In the genomic region with DNA sequence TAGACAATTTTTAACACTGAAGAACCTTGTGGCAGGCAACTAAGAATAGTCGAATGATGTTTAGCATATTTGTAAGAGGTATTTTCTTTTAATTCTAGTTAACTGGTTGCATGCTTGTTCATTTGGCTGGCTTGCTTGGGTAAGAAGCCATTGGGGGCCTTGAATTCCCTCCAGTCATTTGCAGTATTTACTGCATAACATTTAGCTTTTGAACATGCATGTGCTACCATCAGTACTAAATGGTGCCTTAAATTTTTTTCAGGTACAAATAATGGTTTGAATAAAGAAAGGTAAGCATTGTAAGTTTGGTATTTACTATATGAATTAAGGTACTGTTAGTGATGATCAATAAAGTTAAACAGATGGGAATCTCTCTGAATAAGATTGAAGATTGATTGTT, we compare ENCODE assay signal across 8 mouse cellular contexts. TPM values are rescaled to one million over a fixed set of nuclear protein-coding genes. Genes with fewer than 3 reads are reported as not detected.
A peak's percentile ranks its signal among the peaks of the same experiment; 100 is the strongest.
DNase-seq lines count a peak whose midpoint lies in the region; ATAC-seq and TF ChIP-seq lines count a peak whose summit lies in the region.

No protein-coding gene starts in this region.

- H3K27ac ChIP-seq in forebrain, embryonic 16.5 days (ENCODE audit: low read length): no peak overlapping the region
- H3K27ac ChIP-seq in liver, embryonic 15.5 days (replicated peaks): peak overlapping the region; percentile 98

- peaks cover 18% of the 10 kb centered on the region for H3K4me1 ChIP-seq in E14TG2a.4 (replicated peaks; ENCODE audit: low read depth, low read length)
- peaks cover 23% of the 10 kb centered on the region for H3K4me1 ChIP-seq in forebrain, embryonic 16.5 days (replicated peaks; ENCODE audit: control insufficient read depth, insufficient read depth, low read length)
- peaks cover 50% of the 10 kb centered on the region for H3K4me1 ChIP-seq in liver, embryonic 15.5 days (replicated peaks)

- ATAC-seq in forebrain, embryonic 16.5 days: no peak
- ATAC-seq in liver, embryonic 15.5 days (ENCODE audit: insufficient read depth): no peak

- H3K27me3 ChIP-seq in E14TG2a.4 (ENCODE audit: insufficient read depth, low read length): no peaks in the 10 kb centered on the region
- H3K27me3 ChIP-seq in forebrain, embryonic 16.5 days (replicated peaks; ENCODE audit: control insufficient read depth, insufficient read depth, low read length): no peaks in the 10 kb centered on the region
- no peaks in the 10 kb centered on the region for H3K27me3 ChIP-seq in liver, embryonic 15.5 days

- peak; percentile 36 for DNase-seq in embryo, embryonic 10.5 days (ENCODE audit: low spot score)
- no peak for DNase-seq in embryo, embryonic 10 days (ENCODE audit: low spot score)
- DNase-seq in adrenal gland, adult 18-20 months (ENCODE audit: low spot score in 2 of 2): no peak
- no peak for DNase-seq in layer of hippocampus, adult 9-10 months (ENCODE audit: low spot score)
- DNase-seq in thymus, postnatal 10 days (ENCODE audit: low spot score in 2 of 2): no peak

- H3K4me2 ChIP-seq in forebrain, embryonic 16.5 days (ENCODE audit: low read length): peak overlapping the region; percentile 95
- peak overlapping the region; percentile 85 for H3K4me2 ChIP-seq in liver, embryonic 15.5 days

- no peaks in the 10 kb centered on the region for H3K9me3 ChIP-seq in E14TG2a.4 (ENCODE audit: low read length)
- H3K9me3 ChIP-seq in forebrain, embryonic 16.5 days (ENCODE audit: control insufficient read depth, low read length): no peaks in the 10 kb centered on the region
- no peaks in the 10 kb centered on the region for H3K9me3 ChIP-seq in liver, embryonic 15.5 days (replicated peaks)

- WGBS in forebrain, embryonic 16.5 days: 4% methylated on average over 1 of the region's 1 CpGs
- 2% methylated on average over 1 of the region's 1 CpGs for WGBS in liver, embryonic 15.5 days (ENCODE audit: insufficient replicate concordance)

- TF ChIP-seq CTCF in E14TG2a.4 (conservative IDR thresholded peaks at IDR 0.05; ENCODE audit: low read length): no peak

- H3K9ac ChIP-seq in forebrain, embryonic 16.5 days (replicated peaks; ENCODE audit: low read depth, low read length): peak overlapping the region; percentile 91
- H3K9ac ChIP-seq in liver, embryonic 15.5 days: peak overlapping the region; percentile 81

- peaks cover 56% of the 10 kb centered on the region for H3K36me3 ChIP-seq in E14TG2a.4 (ENCODE audit: insufficient read depth, low read length)
- peaks cover 20% of the 10 kb centered on the region for H3K36me3 ChIP-seq in forebrain, embryonic 16.5 days (ENCODE audit: control insufficient read depth, insufficient read depth)
- peaks cover 57% of the 10 kb centered on the region for H3K36me3 ChIP-seq in liver, embryonic 15.5 days (replicated peaks)

- H3K4me3 ChIP-seq in E14TG2a.4 (replicated peaks; ENCODE audit: low read length): peak overlapping the region; percentile 86
- H3K4me3 ChIP-seq in forebrain, embryonic 16.5 days (replicated peaks; ENCODE audit: low read length): peak overlapping the region; percentile 86
- peak overlapping the region; percentile 85 for H3K4me3 ChIP-seq in liver, embryonic 15.5 days (replicated peaks)

RNA-seq across cellular contexts. Expression of a gene that starts 2.4 kb away (rescaled TPM):
- 14.3 and 16.9 TPM in 2 replicates for polyA plus RNA-seq in forebrain, embryonic 16.5 days (2015; fragmentation: Nextera tagmentation; extraction: Ambion mirVana)
- 1.3 and 2.0 TPM in 2 replicates for polyA plus RNA-seq in liver, embryonic 15.5 days (2015; fragmentation: Nextera tagmentation; extraction: Ambion mirVana)
- total RNA-seq in adrenal gland, adult 18-20 months (2021): 10 to 100 TPM; 11.1 to 12.9 TPM

RNA-seq across cellular contexts. Expression of a gene that starts 33.4 kb away (rescaled TPM):
- polyA plus RNA-seq in forebrain, embryonic 16.5 days (2015; fragmentation: Nextera tagmentation; extraction: Ambion mirVana): 34.8 and 37.6 TPM in 2 replicates
- polyA plus RNA-seq in liver, embryonic 15.5 days (2015; fragmentation: Nextera tagmentation; extraction: Ambion mirVana): 29.9 and 30.5 TPM in 2 replicates
- total RNA-seq in adrenal gland, adult 18-20 months (2021): 10 to 100 TPM; 24.3 to 27.5 TPM

RNA-seq across cellular contexts. Expression of a gene that starts 33.5 kb away (rescaled TPM):
- 17.1 and 17.7 TPM in 2 replicates for polyA plus RNA-seq in forebrain, embryonic 16.5 days (2015; fragmentation: Nextera tagmentation; extraction: Ambion mirVana)
- 38.0 and 39.3 TPM in 2 replicates for polyA plus RNA-seq in liver, embryonic 15.5 days (2015; fragmentation: Nextera tagmentation; extraction: Ambion mirVana)
- 1 to 10 TPM; 1.8 to 1.9 TPM for total RNA-seq in adrenal gland, adult 18-20 months (2021)

RNA-seq across cellular contexts. Expression of a gene that starts 58.6 kb away (rescaled TPM):
- polyA plus RNA-seq in forebrain, embryonic 16.5 days (2015; fragmentation: Nextera tagmentation; extraction: Ambion mirVana): 3.0 and 3.5 TPM in 2 replicates
- 916 and 1,075 TPM in 2 replicates for polyA plus RNA-seq in liver, embryonic 15.5 days (2015; fragmentation: Nextera tagmentation; extraction: Ambion mirVana)
- total RNA-seq in adrenal gland, adult 18-20 months (2021): 1 to 10 TPM in 1 of 2 experiments, under 1 TPM in 1; 0.80 to 1.7 TPM
